Mouse (Mus musculus) urinary bladder, adult 18-20 months (tissue): ENCODE data around the gene Cttnbp2nl.
A peak's percentile ranks its signal among the peaks of the same experiment; 100 is the strongest.

Source experiments
- DNase-seq, 2 experiments: peaks; one replicate each; pipeline ENCODE4 v3.0.0; 2022; ENCODE audit warnings: low spot score in 2 of 2, mixed read lengths in 2 of 2

Cttnbp2nl gene

GRCm38 (mm10) chr3:104965070-104965855, 87.7 kb downstream of the Cttnbp2nl start:
- no peak for DNase-seq

GRCm38 (mm10) chr3:104963331-104964276, 89.3 kb downstream of the Cttnbp2nl start:
- DNase-seq: no peak

- DNase-seq: no peak
These were observed 90.1 kb downstream of the Cttnbp2nl start for GRCm38 (mm10) chr3:104962866-104963265.

GRCm38 (mm10) chr3:104962141-104962611, 90.8 kb downstream of the Cttnbp2nl start:
- no peak for DNase-seq

GRCm38 (mm10) chr3:104961066-104962059, 91.6 kb downstream of the Cttnbp2nl start, which contains the start of gene Wnt2b:
Wnt2b (minus strand) TSS chr3:104961921.
- DNase-seq: peak in 1 of 2 experiments; percentile 49

GRCm38 (mm10) chr3:104960026-104961000, 92.6 kb downstream of the Cttnbp2nl start:
- DNase-seq: no peak

GRCm38 (mm10) chr3:104956131-104956581, 96.8 kb downstream of the Cttnbp2nl start:
- peak in 1 of 2 experiments; percentile 51 for DNase-seq

GRCm38 (mm10) chr3:104954551-104954950, 98.4 kb downstream of the Cttnbp2nl start:
- DNase-seq: no peak

- no peak for DNase-seq
These were observed 98.8 kb downstream of the Cttnbp2nl start for GRCm38 (mm10) chr3:104954137-104954536.

GRCm38 (mm10) chr3:104952891-104953670, 99.9 kb downstream of the Cttnbp2nl start:
- no peak for DNase-seq
